Mouse (Mus musculus) liver, embryonic 14.5 days (tissue): ENCODE data around the gene Pcdh9. TPM values are rescaled to one million over a fixed set of nuclear protein-coding genes. Genes with fewer than 3 reads are reported as not detected.

Experiments
- ATAC-seq: fragments of 200-750 bp; cut with Nextera tagmentation; 2 replicates; pipeline ENCODE4 v1.8.0; 2017; ENCODE audit warnings: moderate number of reproducible peaks, mild to moderate bottlenecking, moderate library complexity; ENCODE audit not compliant: insufficient read depth
- DNase-seq, 3 experiments: peaks; one replicate each; pipeline ENCODE4 v3.0.0-alpha.2; 2012 to 2013; ENCODE audit warnings: low read depth in 3 of 3, low spot score in 3 of 3
- H3K27ac ChIP-seq: fragments of 300-500 bp; sonication (generic); 2 replicates; pipeline ENCODE4 v1.5.1; 2014; ENCODE audit warnings: moderate library complexity, mild to moderate bottlenecking, control low read depth, inconsistent platforms
- H3K27me3 ChIP-seq: fragments of 300-500 bp; sonication (generic); 2 replicates; pipeline ENCODE4 v1.6.1; 2014; ENCODE audit warnings: mild to moderate bottlenecking, low read length, moderate library complexity; ENCODE audit not compliant: control insufficient read depth, insufficient read depth
- H3K36me3 ChIP-seq: fragments of 300-500 bp; sonication (generic); replicated peaks from 2 replicates; pipeline ENCODE4 v1.6.1; 2014; ENCODE audit warnings: low read depth; ENCODE audit not compliant: control insufficient read depth, insufficient read depth
- H3K4me1 ChIP-seq, 2 experiments: fragments of 200-500 bp in 1 of 2; fragments of 300-500 bp in 1 of 2; sonication (generic) in 1 of 2; replicated peaks; 2 replicates each; pipeline ENCODE4 v1.6.1; 2012 to 2014; ENCODE audit warnings: antibody characterized with exemption in 1 of 2, inconsistent platforms in 1 of 2, low read length in 1 of 2; ENCODE audit not compliant: control insufficient read depth in 2 of 2, insufficient read depth in 2 of 2
- H3K4me2 ChIP-seq: fragments of 300-500 bp; sonication (generic); 2 replicates; pipeline ENCODE4 v1.6.1; 2014; ENCODE audit warnings: low read depth, mild to moderate bottlenecking, control low read depth, moderate library complexity
- H3K4me3 ChIP-seq, 2 experiments: fragments of 200-500 bp in 1 of 2; fragments of 300-500 bp in 1 of 2; sonication (generic) in 1 of 2; 2 replicates each; pipeline ENCODE4 v1.5.1; 2012 to 2014; ENCODE audit warnings: low read depth in 2 of 2, low read length in 2 of 2, mild to moderate bottlenecking in 2 of 2, control low read depth in 1 of 2, inconsistent platforms in 1 of 2, moderate library complexity in 1 of 2; ENCODE audit not compliant: insufficient read depth in 1 of 2
- H3K9ac ChIP-seq: fragments of 300-500 bp; sonication (generic); replicated peaks from 2 replicates; pipeline ENCODE4 v1.6.1; 2014; ENCODE audit warnings: mild to moderate bottlenecking, control low read depth, moderate library complexity
- H3K9me3 ChIP-seq: fragments of 300-500 bp; sonication (generic); 2 replicates; pipeline ENCODE4 v1.6.1; 2016; ENCODE audit warnings: low read length, mixed read lengths; ENCODE audit not compliant: control insufficient read depth
- CTCF ChIP-seq: IDR thresholded peaks from 2 replicates; pipeline ENCODE4 v1.5.1; 2016; ENCODE audit warnings: antibody characterized with exemption, low read depth, control low read depth
- EP300 ChIP-seq: IDR thresholded peaks from 2 replicates; pipeline ENCODE4 v1.6.1; 2016; ENCODE audit warnings: antibody characterized with exemption, low read depth
- WGBS: fragments of 180-500 bp; shearing (Covaris S2); extraction: QIAGEN DNeasy Blood & Tissue Kit; methylation state at CpG from one replicate; pipeline ENCODE4 v1.1.7; 2014; ENCODE audit not compliant: insufficient replicate concordance; 5-methylcytosine and 5-hydroxymethylcytosine counted together
- polyA plus RNA-seq, 2 experiments: library from polyadenylated mRNA; depleted of rRNA in 1 of 2; stranded (reverse) in 1 of 2; unstranded in 1 of 2; fragments of >200 nt; fragmentation: Nextera tagmentation in 1 of 2; extraction: Ambion mirVana in 1 of 2; gene quantifications; 2 replicates each; pipeline versions ENCODE4 v1.2.1 to v1.2.3; 2012 to 2014

Gene Pcdh9
- polyA plus RNA-seq, 2 experiments, result 0.06 to 0.23 TPM

GRCm38 (mm10) chr14:93463360-93463892 lies 427.1 kb downstream of the Pcdh9 start:
- no peaks in the 10 kb centered on the region for H3K4me1 ChIP-seq
- 74% methylated on average over 4 of the region's 4 CpGs for WGBS
- no peak overlapping the region for H3K27ac ChIP-seq
- TF ChIP-seq CTCF (no peak), EP300 (no peak)
- ATAC-seq (no peak), DNase-seq (no peak)
- H3K4me2 ChIP-seq, result no peak overlapping the region
- no peaks in the 10 kb centered on the region for H3K36me3 ChIP-seq
- no peaks in the 10 kb centered on the region for H3K27me3 ChIP-seq
- H3K4me3 ChIP-seq, result no peak overlapping the region
- no peak overlapping the region for H3K9ac ChIP-seq
- no peaks in the 10 kb centered on the region for H3K9me3 ChIP-seq

- Histone ChIP-seq H3K9me3 (no peaks in the 10 kb centered on the region), H3K36me3 (no peaks in the 10 kb centered on the region), H3K4me1 (no peaks in the 10 kb centered on the region), H3K27me3 (no peaks in the 10 kb centered on the region), H3K4me3 (no peak overlapping the region), H3K9ac (no peak overlapping the region), H3K27ac (no peak overlapping the region), H3K4me2 (no peak overlapping the region)
- no peak for TF ChIP-seq EP300
- whole genome bisulfite sequencing, result 65% methylated on average over 5 of the region's 5 CpGs
- DNase-seq, result no peak
- ATAC-seq, result no peak
Measured at GRCm38 (mm10) chr14:93450930-93451665, 439.4 kb downstream of the Pcdh9 start.

GRCm38 (mm10) chr14:93441852-93442251 lies 448.6 kb downstream of the Pcdh9 start:
- Histone ChIP-seq H3K36me3 (no peaks in the 10 kb centered on the region), H3K9ac (no peak overlapping the region), H3K4me3 (no peak overlapping the region), H3K27ac (no peak overlapping the region), H3K9me3 (no peaks in the 10 kb centered on the region), H3K4me1 (no peaks in the 10 kb centered on the region), H3K27me3 (no peaks in the 10 kb centered on the region), H3K4me2 (no peak overlapping the region)
- ATAC-seq (no peak), DNase-seq (no peak)
- TF ChIP-seq CTCF, result no peak
- no peak for TF ChIP-seq EP300
- 57% methylated on average over 2 of the region's 2 CpGs for WGBS

GRCm38 (mm10) chr14:93437226-93437625 lies 453.3 kb downstream of the Pcdh9 start:
- no peak overlapping the region for H3K27ac ChIP-seq
- no peaks in the 10 kb centered on the region for H3K4me1 ChIP-seq
- H3K27me3 ChIP-seq, result no peaks in the 10 kb centered on the region
- 35% methylated on average over 1 of the region's 1 CpGs for WGBS
- H3K36me3 ChIP-seq, result no peaks in the 10 kb centered on the region
- H3K9me3 ChIP-seq, result no peaks in the 10 kb centered on the region
- no peak for TF ChIP-seq EP300
- TF ChIP-seq CTCF, result no peak
- no peak overlapping the region for H3K9ac ChIP-seq
- no peak overlapping the region for H3K4me2 ChIP-seq
- no peak for DNase-seq
- H3K4me3 ChIP-seq, result no peak overlapping the region
- ATAC-seq, result no peak

GRCm38 (mm10) chr14:93416752-93417151 lies 473.7 kb downstream of the Pcdh9 start:
- no peak overlapping the region for H3K4me2 ChIP-seq
- no peaks in the 10 kb centered on the region for H3K36me3 ChIP-seq
- no peak for ATAC-seq
- no peak for DNase-seq
- H3K4me3 ChIP-seq, result no peak overlapping the region
- TF ChIP-seq CTCF, result no peak
- no peak for TF ChIP-seq EP300
- no peaks in the 10 kb centered on the region for H3K27me3 ChIP-seq
- H3K9me3 ChIP-seq, result no peaks in the 10 kb centered on the region
- H3K9ac ChIP-seq, result no peak overlapping the region
- 50% methylated on average over 3 of the region's 3 CpGs for WGBS
- no peak overlapping the region for H3K27ac ChIP-seq
- no peaks in the 10 kb centered on the region for H3K4me1 ChIP-seq
